Mouse (Mus musculus) stomach, postnatal 0 days (tissue): ENCODE data around the gene Gpr68.

Experiments
- CTCF ChIP-seq: IDR thresholded peaks from 2 replicates; pipeline ENCODE4 v1.5.1; 2016; ENCODE audit warnings: antibody characterized with exemption, low read depth, mild to moderate bottlenecking, moderate library complexity
- EP300 ChIP-seq: optimal IDR thresholded peaks from 2 replicates; pipeline ENCODE3; 2016; ENCODE audit warnings: antibody characterized with exemption

DNA sequence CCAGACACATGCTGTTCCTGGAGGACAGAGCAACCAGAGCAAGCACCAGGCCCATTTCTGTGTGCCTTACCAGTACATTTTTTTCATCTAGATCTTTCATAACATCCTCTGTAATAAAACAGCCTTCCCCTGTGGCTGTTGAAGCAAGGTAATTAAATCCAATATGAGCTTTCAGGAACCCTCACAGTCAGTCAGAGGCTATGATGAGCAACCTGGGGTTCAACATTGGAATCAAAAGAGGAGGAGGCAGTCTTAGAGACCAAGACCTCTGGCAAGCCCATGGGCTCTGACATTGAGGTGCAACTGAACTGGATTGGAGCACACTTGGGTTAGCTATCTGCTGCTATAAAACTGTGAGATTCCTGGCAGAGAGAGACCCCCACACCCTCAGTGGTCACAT lies 42.9 kb downstream of the Gpr68 start:
- TF ChIP-seq CTCF: no peak
- no peak for TF ChIP-seq EP300
